In the genomic region with DNA sequence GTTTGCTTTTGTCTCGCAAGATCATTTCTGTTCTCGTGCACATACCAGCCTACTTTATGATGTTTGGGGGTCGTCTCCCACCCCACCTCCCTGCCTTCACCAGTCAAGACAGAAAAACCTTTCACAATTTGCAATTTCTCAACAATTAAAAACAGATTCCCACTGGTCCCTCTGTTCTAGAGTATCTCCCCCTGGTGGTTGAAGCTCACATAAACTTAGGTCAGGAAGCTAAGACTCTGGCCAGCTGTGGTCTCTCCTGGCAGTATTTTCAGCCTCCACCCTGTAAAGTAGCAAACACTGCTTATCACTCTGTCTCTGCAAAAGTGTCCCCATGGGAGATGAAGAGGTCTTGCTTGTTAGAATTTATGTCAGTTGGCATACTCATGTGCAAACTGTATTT, we compare ENCODE assay signal across 7 mouse cellular contexts. TPM values are rescaled to one million over a fixed set of nuclear protein-coding genes. Genes with fewer than 3 reads are reported as not detected.
DNase-seq lines count a peak whose midpoint lies in the region; ATAC-seq and TF ChIP-seq lines count a peak whose summit lies in the region.

No protein-coding gene starts in this region.

- peak; percentile 60 for TF ChIP-seq CTCF in heart, postnatal 0 days (IDR thresholded peaks at IDR 0.05; ENCODE audit: low read depth)

- TF ChIP-seq EP300 in heart, postnatal 0 days (IDR thresholded peaks at IDR 0.05; ENCODE audit: low read depth) = no peak

- no peak for ATAC-seq in midbrain, embryonic 14.5 days (ENCODE audit: low FRiP score, low TSS enrichment)
- ATAC-seq in midbrain, embryonic 11.5 days (ENCODE audit: low FRiP score) = no peak
- ATAC-seq in heart, postnatal 0 days (ENCODE audit: insufficient read depth, low read depth) = 0 out of 2 replicates have a peak, but pooled peaks have one; percentile 24
- no peak for ATAC-seq in forebrain, embryonic 12.5 days (ENCODE audit: low FRiP score)

- H3K4me1 ChIP-seq in midbrain, embryonic 14.5 days (ENCODE audit: control insufficient read depth, insufficient read depth, low read length) = no peaks in the 10 kb centered on the region
- H3K4me1 ChIP-seq in midbrain, embryonic 11.5 days (ENCODE audit: control insufficient read depth, insufficient read depth, low read length) = no peaks in the 10 kb centered on the region
- no peaks in the 10 kb centered on the region for H3K4me1 ChIP-seq in heart, postnatal 0 days (ENCODE audit: control insufficient read depth, insufficient read depth)
- H3K4me1 ChIP-seq in forebrain, embryonic 12.5 days = no peaks in the 10 kb centered on the region

- no peak overlapping the region for H3K4me2 ChIP-seq in midbrain, embryonic 14.5 days (ENCODE audit: low read length)
- no peak overlapping the region for H3K4me2 ChIP-seq in midbrain, embryonic 11.5 days
- no peak overlapping the region for H3K4me2 ChIP-seq in heart, postnatal 0 days (ENCODE audit: low read depth, low read length)
- H3K4me2 ChIP-seq in forebrain, embryonic 12.5 days = no peak overlapping the region

- H3K4me3 ChIP-seq in midbrain, embryonic 14.5 days (replicated peaks; ENCODE audit: low read depth, low read length) = no peak overlapping the region
- H3K4me3 ChIP-seq in midbrain, embryonic 11.5 days (ENCODE audit: low read depth, low read length) = no peak overlapping the region
- H3K4me3 ChIP-seq in heart, postnatal 0 days (ENCODE audit: low read depth, low read length) = no peak overlapping the region
- H3K4me3 ChIP-seq in forebrain, embryonic 12.5 days (replicated peaks) = no peak overlapping the region

- 71% methylated on average over 3 of the region's 3 CpGs for WGBS in midbrain, embryonic 14.5 days
- 74% methylated on average over 3 of the region's 3 CpGs for WGBS in midbrain, embryonic 11.5 days
- WGBS in heart, postnatal 0 days = 54% methylated on average over 3 of the region's 3 CpGs
- 73% methylated on average over 3 of the region's 3 CpGs for WGBS in forebrain, embryonic 12.5 days

- peak; percentile 64 for DNase-seq in midbrain, embryonic 14.5 days
- DNase-seq in midbrain, embryonic 11.5 days (ENCODE audit: low spot score, missing footprints) = no peak
- peak; percentile 33 for DNase-seq in brain, adult 2 months (ENCODE audit: low read depth, low spot score)
- peak; percentile 49 for DNase-seq in heart, postnatal 0 days (ENCODE audit: low spot score)
- peak; percentile 67 for DNase-seq in lung, postnatal 14 days
- DNase-seq in natural killer cell, adult 2 months (ENCODE audit: low spot score in 2 of 2) = no peak

- no peak overlapping the region for H3K27ac ChIP-seq in midbrain, embryonic 14.5 days (replicated peaks; ENCODE audit: low read depth, low read length)
- no peak overlapping the region for H3K27ac ChIP-seq in midbrain, embryonic 11.5 days (ENCODE audit: low read depth, low read length)
- no peak overlapping the region for H3K27ac ChIP-seq in heart, postnatal 0 days (ENCODE audit: low read depth)
- H3K27ac ChIP-seq in forebrain, embryonic 12.5 days = no peak overlapping the region

- peaks cover 46% of the 10 kb centered on the region for H3K36me3 ChIP-seq in midbrain, embryonic 14.5 days (ENCODE audit: control insufficient read depth, insufficient read depth, low read length)
- no peaks in the 10 kb centered on the region for H3K36me3 ChIP-seq in midbrain, embryonic 11.5 days (ENCODE audit: control insufficient read depth, insufficient read depth, low read length)
- H3K36me3 ChIP-seq in heart, postnatal 0 days (replicated peaks; ENCODE audit: control insufficient read depth, insufficient read depth, low read length) = peaks cover 76% of the 10 kb centered on the region
- H3K36me3 ChIP-seq in forebrain, embryonic 12.5 days (replicated peaks) = 0 out of 2 replicates have a peak, but pooled peaks cover 6% of the 10 kb centered on the region

- H3K9me3 ChIP-seq in midbrain, embryonic 14.5 days (ENCODE audit: control insufficient read depth, low read length) = no peaks in the 10 kb centered on the region
- H3K9me3 ChIP-seq in midbrain, embryonic 11.5 days (ENCODE audit: control insufficient read depth, low read length) = no peaks in the 10 kb centered on the region
- H3K9me3 ChIP-seq in heart, postnatal 0 days (replicated peaks; ENCODE audit: control insufficient read depth, low read length) = no peaks in the 10 kb centered on the region
- no peaks in the 10 kb centered on the region for H3K9me3 ChIP-seq in forebrain, embryonic 12.5 days

- H3K9ac ChIP-seq in midbrain, embryonic 14.5 days (replicated peaks; ENCODE audit: low read length) = no peak overlapping the region
- no peak overlapping the region for H3K9ac ChIP-seq in midbrain, embryonic 11.5 days (ENCODE audit: low read length)
- H3K9ac ChIP-seq in heart, postnatal 0 days (replicated peaks; ENCODE audit: low read depth, low read length) = no peak overlapping the region
- no peak overlapping the region for H3K9ac ChIP-seq in forebrain, embryonic 12.5 days

- no peaks in the 10 kb centered on the region for H3K27me3 ChIP-seq in midbrain, embryonic 14.5 days (ENCODE audit: control insufficient read depth, insufficient read depth, low read length)
- no peaks in the 10 kb centered on the region for H3K27me3 ChIP-seq in midbrain, embryonic 11.5 days (ENCODE audit: control insufficient read depth, insufficient read depth, low read length)
- no peaks in the 10 kb centered on the region for H3K27me3 ChIP-seq in heart, postnatal 0 days (ENCODE audit: control insufficient read depth, insufficient read depth, low read length)
- no peaks in the 10 kb centered on the region for H3K27me3 ChIP-seq in forebrain, embryonic 12.5 days

RNA-seq across cellular contexts. Expression of a gene that starts 32.8 kb away (rescaled TPM):
- not detected in 2 replicates for polyA plus RNA-seq in midbrain, embryonic 14.5 days (2014; fragmentation: Nextera tagmentation; extraction: Ambion mirVana)
- not detected in 2 replicates for polyA plus RNA-seq in midbrain, embryonic 11.5 days (2014; fragmentation: Nextera tagmentation; extraction: Ambion mirVana)
- total RNA-seq in heart, postnatal 0 days (2014; rRNA removed; ENCODE audit: low replicate concordance) = not detected in 2 replicates
- not detected in 2 replicates for polyA plus RNA-seq in heart, postnatal 0 days (2015; fragmentation: Nextera tagmentation; extraction: Ambion mirVana)
- not detected in 2 replicates for polyA plus RNA-seq in forebrain, embryonic 12.5 days (2016; fragmentation: Nextera tagmentation; extraction: Ambion mirVana)

RNA-seq across cellular contexts. Expression of a gene that starts 37.2 kb away (rescaled TPM):
- 11.2 and 12.1 TPM in 2 replicates for polyA plus RNA-seq in midbrain, embryonic 14.5 days (2014; fragmentation: Nextera tagmentation; extraction: Ambion mirVana)
- polyA plus RNA-seq in midbrain, embryonic 11.5 days (2014; fragmentation: Nextera tagmentation; extraction: Ambion mirVana) = 21.5 and 25.8 TPM in 2 replicates
- 15.8 and 22.4 TPM in 2 replicates for total RNA-seq in heart, postnatal 0 days (2014; rRNA removed; ENCODE audit: low replicate concordance)
- 8.7 and 9.9 TPM in 2 replicates for polyA plus RNA-seq in heart, postnatal 0 days (2015; fragmentation: Nextera tagmentation; extraction: Ambion mirVana)
- 27.2 and 27.5 TPM in 2 replicates for polyA plus RNA-seq in forebrain, embryonic 12.5 days (2016; fragmentation: Nextera tagmentation; extraction: Ambion mirVana)

Comparison
In these comparisons a context has a peak if more than half of its experiments do, and no peak if none do; other contexts are left out.
1. DNase-seq: peak in midbrain, embryonic 14.5 days (single experiment), brain, adult 2 months (single experiment), heart, postnatal 0 days (single experiment) and lung, postnatal 14 days (single experiment); none in midbrain, embryonic 11.5 days (single experiment) and natural killer cell, adult 2 months (0 of 2).